Mouse (Mus musculus) liver, embryonic 13.5 days (tissue): Measurements from ENCODE around the gene Tmem123. TPM values are rescaled to one million over a fixed set of nuclear protein-coding genes. Genes with fewer than 3 reads are reported as not detected.
A peak's percentile ranks its signal among the peaks of the same experiment; 100 is the strongest.

Experiments used
- ATAC-seq: fragments of 200-750 bp; cut with Nextera tagmentation; 2 replicates; pipeline ENCODE4 v1.8.0; 2017; ENCODE audit warnings: low read depth, mild to moderate bottlenecking, moderate number of reproducible peaks, moderate library complexity
- DNase-seq: peaks from one replicate; pipeline ENCODE4 v3.0.0; 2022
- H3K27ac ChIP-seq: fragments of 300-500 bp; sonication (generic); 2 replicates; pipeline ENCODE4 v1.5.1; 2015; ENCODE audit warnings: moderate library complexity, mild to moderate bottlenecking, inconsistent platforms
- H3K27me3 ChIP-seq: fragments of 300-500 bp; sonication (generic); 2 replicates; pipeline ENCODE4 v1.6.1; 2015; ENCODE audit warnings: mild to moderate bottlenecking, inconsistent platforms
- H3K36me3 ChIP-seq: fragments of 300-500 bp; sonication (generic); 2 replicates; pipeline ENCODE4 v1.6.1; 2015; ENCODE audit warnings: mild to moderate bottlenecking, inconsistent platforms
- H3K4me1 ChIP-seq: fragments of 300-500 bp; sonication (generic); replicated peaks from 2 replicates; pipeline ENCODE4 v1.6.1; 2015; ENCODE audit warnings: inconsistent platforms
- H3K4me2 ChIP-seq: fragments of 300-500 bp; sonication (generic); 2 replicates; pipeline ENCODE4 v1.6.1; 2015; ENCODE audit warnings: inconsistent platforms, mild to moderate bottlenecking, moderate library complexity
- H3K4me3 ChIP-seq: fragments of 300-500 bp; sonication (generic); replicated peaks from 2 replicates; pipeline ENCODE4 v1.5.1; 2015; ENCODE audit warnings: mild to moderate bottlenecking, inconsistent platforms
- H3K9ac ChIP-seq: fragments of 300-500 bp; sonication (generic); 2 replicates; pipeline ENCODE4 v1.6.1; 2015; ENCODE audit warnings: mild to moderate bottlenecking, inconsistent platforms
- H3K9me3 ChIP-seq: fragments of 300-500 bp; sonication (generic); replicated peaks from 2 replicates; pipeline ENCODE4 v1.6.1; 2016; ENCODE audit warnings: inconsistent platforms
- WGBS: fragments of 180-500 bp; shearing (Covaris S2); methylation state at CpG from one replicate; pipeline ENCODE4 v1.1.7; 2015; ENCODE audit not compliant: insufficient replicate concordance; 5-methylcytosine and 5-hydroxymethylcytosine counted together
- polyA plus RNA-seq: library from polyadenylated mRNA; unstranded; fragments of >200 nt; fragmentation: Nextera tagmentation; extraction: Ambion mirVana; gene quantifications from 2 replicates; pipeline ENCODE4 v1.2.1, GENCODE M21; 2015

Gene Tmem123
- 39.1 and 53.4 TPM in 2 replicates for polyA plus RNA-seq

DNA sequence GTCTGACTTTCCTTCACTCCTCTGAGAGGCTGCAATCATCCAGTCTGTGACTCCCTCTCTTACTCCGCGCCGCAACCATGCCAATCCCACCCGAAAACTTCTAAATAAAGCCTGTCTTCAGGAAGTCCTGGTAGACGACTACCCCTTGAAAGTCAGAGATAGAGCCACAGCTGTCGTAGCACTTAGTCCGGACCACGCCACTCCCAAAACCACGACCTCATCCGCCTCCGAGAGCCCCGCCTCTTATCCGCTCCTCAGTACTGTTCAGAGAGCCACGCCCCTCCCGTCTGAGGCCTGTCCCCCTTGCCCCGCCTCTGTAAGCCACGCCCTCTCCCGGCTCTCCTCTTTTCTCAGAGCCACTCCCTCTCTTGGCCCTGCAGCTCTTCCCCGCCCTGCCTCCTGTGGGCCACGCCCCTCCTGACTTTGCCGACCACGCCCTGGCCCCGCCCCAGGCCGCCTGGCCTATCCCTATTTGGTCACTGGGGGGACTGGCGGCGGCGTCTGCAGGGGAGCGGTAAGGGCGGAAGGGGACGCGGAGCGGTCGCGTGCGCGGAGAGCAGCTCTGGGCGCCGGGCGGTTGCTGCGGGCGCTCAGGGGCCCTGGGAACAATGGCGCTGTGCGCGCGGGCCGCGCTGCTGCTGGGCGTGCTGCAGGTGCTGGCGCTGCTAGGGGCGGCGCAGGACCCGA is at the start of gene Tmem123:
TSS of gene Tmem123 (plus strand) at position 428 of the 687 bp plus-strand sequence.
- DNase-seq (peak; percentile 100), ATAC-seq (peak; percentile 94)
- Histone ChIP-seq H3K9me3 (no peaks in the 10 kb centered on the region; the same call in 1 of the 2 replicates), H3K9ac (peak within 1 kb of the TSS; percentile 96), H3K4me3 (peak within 1 kb of the TSS; percentile 90), H3K36me3 (peaks cover 10% of the 10 kb centered on the region; the same call in 1 of the 2 replicates), H3K4me1 (peaks cover 52% of the 10 kb centered on the region), H3K4me2 (peak within 1 kb of the TSS; percentile 95), H3K27me3 (no peaks in the 10 kb centered on the region), H3K27ac (peak within 1 kb of the TSS; percentile 88)
- WGBS: under 1% methylated on average over 52 of the region's 52 CpGs

DNA sequence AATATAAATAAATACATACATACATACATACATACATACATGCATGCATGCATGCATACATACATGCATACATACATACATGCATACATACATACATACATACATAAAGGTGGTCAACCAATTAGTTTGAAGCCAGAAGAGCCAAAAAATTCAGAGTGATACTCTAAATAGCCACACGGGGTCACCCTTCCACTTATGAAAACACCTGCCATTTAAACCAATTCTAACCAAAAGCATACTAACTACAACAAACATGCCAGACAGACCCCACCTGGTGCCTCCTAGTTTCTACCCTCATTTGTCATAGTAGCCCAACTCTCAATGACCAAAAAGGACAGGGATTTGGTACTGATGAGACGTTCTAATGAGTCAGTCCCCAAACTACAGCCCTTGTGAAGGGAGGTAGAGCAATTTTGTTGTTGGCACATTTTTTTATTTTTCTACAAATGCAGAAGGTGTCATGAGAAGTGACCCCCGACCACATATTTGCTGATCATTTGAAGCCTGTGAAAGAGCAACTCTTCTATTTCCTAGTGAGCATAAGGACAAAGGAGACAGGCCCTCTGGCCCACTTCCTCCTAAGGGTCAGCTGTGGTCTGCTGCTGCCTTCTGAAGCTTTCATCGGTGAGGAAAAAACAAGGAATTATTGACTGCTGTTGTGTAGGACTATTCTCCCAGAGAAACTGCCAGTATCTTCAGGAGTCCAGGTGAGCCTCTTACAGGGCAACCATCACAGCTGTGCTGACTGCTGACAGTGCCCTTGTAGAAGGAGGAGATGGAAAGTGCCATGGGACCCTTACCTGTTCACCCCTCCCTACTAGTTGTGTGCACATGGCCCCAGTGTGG is 49.6 kb upstream of the Tmem123 start:
- WGBS: 17% methylated on average over 4 of the region's 4 CpGs
- no peaks in the 10 kb centered on the region for H3K36me3 ChIP-seq
- no peak overlapping the region for H3K4me2 ChIP-seq
- no peak overlapping the region for H3K9ac ChIP-seq
- ATAC-seq: no peak
- H3K4me1 ChIP-seq: no peaks in the 10 kb centered on the region
- no peaks in the 10 kb centered on the region for H3K27me3 ChIP-seq
- peak; percentile 6 for DNase-seq
- no peak overlapping the region for H3K4me3 ChIP-seq
- no peaks in the 10 kb centered on the region for H3K9me3 ChIP-seq
- no peak overlapping the region for H3K27ac ChIP-seq

DNA sequence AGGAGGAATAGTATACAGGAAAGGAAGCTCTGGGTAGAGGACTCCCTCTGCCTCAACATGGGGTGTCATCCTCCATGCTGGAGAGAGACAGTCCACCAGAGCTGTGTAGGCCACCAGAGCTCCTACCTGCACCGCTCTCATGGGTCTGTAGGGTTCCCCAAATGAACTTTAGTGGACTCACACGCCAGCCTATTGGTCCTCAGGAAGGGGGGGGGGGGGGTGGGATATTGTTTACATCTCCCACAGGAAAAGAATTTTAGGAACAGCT is 49.0 kb upstream of the Tmem123 start:
- no peak overlapping the region for H3K9ac ChIP-seq
- no peak overlapping the region for H3K4me2 ChIP-seq
- no peaks in the 10 kb centered on the region for H3K4me1 ChIP-seq
- DNase-seq (no peak), ATAC-seq (no peak)
- no peaks in the 10 kb centered on the region for H3K36me3 ChIP-seq
- no peaks in the 10 kb centered on the region for H3K9me3 ChIP-seq
- WGBS: 100% methylated on average over 1 of the region's 2 CpGs
- no peaks in the 10 kb centered on the region for H3K27me3 ChIP-seq
- H3K27ac ChIP-seq: no peak overlapping the region
- no peak overlapping the region for H3K4me3 ChIP-seq

DNA sequence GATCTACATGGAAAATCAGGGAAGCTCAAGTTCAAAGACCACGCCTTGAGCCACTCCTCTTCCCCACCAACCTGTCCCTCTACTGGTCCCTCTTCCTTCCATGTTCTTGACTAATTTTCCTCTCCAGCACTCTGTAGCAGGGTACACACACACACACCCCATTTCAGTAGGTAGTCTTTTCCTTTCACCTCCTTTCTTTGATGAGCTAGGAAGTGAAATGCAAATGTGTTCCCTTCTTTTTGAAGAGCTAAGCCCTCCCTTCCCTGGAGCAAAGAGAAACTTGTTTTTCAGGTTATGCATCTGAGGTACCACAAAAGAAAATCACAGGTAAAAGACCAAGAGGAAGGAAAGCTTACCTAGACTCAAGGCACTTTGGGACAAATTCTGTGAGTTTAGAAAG is 42.3 kb upstream of the Tmem123 start:
- H3K4me3 ChIP-seq: no peak overlapping the region
- no peak overlapping the region for H3K4me2 ChIP-seq
- H3K36me3 ChIP-seq: no peaks in the 10 kb centered on the region
- 63% methylated on average over 1 of the region's 1 CpGs for WGBS
- no peaks in the 10 kb centered on the region for H3K9me3 ChIP-seq
- ATAC-seq: no peak
- no peaks in the 10 kb centered on the region for H3K4me1 ChIP-seq
- H3K9ac ChIP-seq: no peak overlapping the region
- no peak overlapping the region for H3K27ac ChIP-seq
- DNase-seq: no peak
- no peaks in the 10 kb centered on the region for H3K27me3 ChIP-seq

DNA sequence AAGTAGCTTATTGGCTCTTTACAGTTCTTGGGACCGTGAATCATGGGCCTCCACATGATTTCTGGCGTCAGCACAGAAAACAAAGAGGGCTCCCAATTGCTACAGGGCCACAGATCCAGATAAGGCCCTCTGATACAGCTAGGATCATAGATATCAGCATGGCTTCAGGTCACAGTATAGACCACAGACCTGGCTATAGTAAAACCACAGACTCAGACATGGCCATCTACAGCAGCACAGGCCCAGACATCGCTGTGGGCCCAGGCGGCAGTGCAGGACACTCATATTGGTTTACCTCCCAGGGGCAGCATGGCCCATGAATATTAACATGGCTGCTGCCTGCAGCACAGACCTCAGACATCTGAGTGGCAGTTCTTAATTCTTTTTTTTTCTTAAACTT is 34.8 kb upstream of the Tmem123 start:
- no peak overlapping the region for H3K4me2 ChIP-seq
- no peaks in the 10 kb centered on the region for H3K36me3 ChIP-seq
- DNase-seq: no peak
- no peak overlapping the region for H3K27ac ChIP-seq
- H3K9ac ChIP-seq: no peak overlapping the region
- no peak overlapping the region for H3K4me3 ChIP-seq
- no peaks in the 10 kb centered on the region for H3K9me3 ChIP-seq
- H3K4me1 ChIP-seq: no peaks in the 10 kb centered on the region
- no peak for ATAC-seq
- WGBS: 28% methylated on average over 4 of the region's 4 CpGs
- no peaks in the 10 kb centered on the region for H3K27me3 ChIP-seq

DNA sequence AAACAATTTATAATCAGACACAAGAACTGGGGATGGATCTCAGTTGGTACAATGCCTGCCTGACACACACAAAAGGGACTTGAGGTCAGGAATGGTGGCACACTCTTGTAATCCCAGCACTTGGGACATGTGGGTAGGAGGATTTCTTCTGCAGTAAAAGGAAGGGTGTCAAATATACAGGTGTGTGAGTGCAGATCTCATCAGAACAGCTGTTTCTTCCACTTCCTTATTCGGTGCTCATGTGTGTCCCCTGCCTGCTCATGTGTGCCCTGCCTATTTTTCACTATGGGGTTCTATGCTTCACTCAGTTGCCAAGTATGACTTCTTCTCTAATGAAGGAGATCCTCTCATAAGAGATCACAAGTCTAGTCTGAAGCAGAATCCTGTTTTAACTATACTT is 21.1 kb upstream of the Tmem123 start:
- Histone ChIP-seq H3K4me1 (no peaks in the 10 kb centered on the region), H3K36me3 (no peaks in the 10 kb centered on the region), H3K4me2 (no peak overlapping the region), H3K4me3 (no peak overlapping the region), H3K9ac (no peak overlapping the region), H3K27me3 (no peaks in the 10 kb centered on the region), H3K9me3 (no peaks in the 10 kb centered on the region), H3K27ac (no peak overlapping the region)
- WGBS: 40% methylated on average over 1 of the region's 1 CpGs
- DNase-seq: no peak
- no peak for ATAC-seq

DNA sequence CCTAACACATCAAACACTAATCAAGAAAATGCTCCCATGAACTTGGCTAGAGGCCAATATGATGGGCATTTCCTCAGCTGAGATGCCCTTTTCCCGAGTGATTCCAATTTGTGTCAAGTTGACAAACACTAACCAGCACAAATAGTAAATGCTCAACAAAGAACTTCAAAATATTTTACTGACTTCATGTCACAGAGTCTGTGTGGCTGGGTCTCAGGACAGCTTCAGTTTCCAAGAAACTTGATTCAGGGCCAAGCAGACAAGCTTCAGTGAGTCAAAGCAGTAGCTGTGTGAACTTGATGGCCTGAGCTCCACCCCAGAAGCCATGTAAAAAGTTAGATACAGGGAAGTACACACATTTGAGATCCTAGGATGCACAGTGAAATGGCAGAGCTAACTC is 19.7 kb upstream of the Tmem123 start:
- ATAC-seq: no peak
- H3K27me3 ChIP-seq: no peaks in the 10 kb centered on the region
- H3K36me3 ChIP-seq: no peaks in the 10 kb centered on the region
- no peaks in the 10 kb centered on the region for H3K9me3 ChIP-seq
- DNase-seq: no peak
- H3K27ac ChIP-seq: no peak overlapping the region
- H3K4me2 ChIP-seq: no peak overlapping the region
- H3K4me3 ChIP-seq: no peak overlapping the region
- H3K4me1 ChIP-seq: no peaks in the 10 kb centered on the region
- 49% methylated on average over 1 of the region's 1 CpGs for WGBS
- no peak overlapping the region for H3K9ac ChIP-seq

DNA sequence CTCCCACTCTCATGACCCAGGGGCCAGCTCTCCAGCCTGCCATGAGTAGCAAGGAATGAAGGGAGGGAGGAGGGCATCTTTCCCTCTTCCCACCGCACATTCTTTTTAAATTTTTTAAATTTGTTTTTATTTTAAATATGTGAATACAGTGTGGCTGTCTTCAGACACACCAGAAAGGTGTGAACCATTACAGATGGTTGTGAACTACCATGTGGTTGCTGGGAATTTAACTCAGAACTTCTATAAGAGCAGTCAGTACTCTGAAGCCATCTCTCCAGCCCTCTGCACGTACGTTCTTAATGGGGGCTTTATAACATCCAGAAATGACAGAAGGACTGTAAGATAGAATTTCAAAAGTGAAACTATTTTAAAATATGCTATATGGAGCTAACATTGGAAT is 15.0 kb upstream of the Tmem123 start:
- 86% methylated on average over 3 of the region's 3 CpGs for WGBS
- ATAC-seq: no peak
- H3K4me2 ChIP-seq: no peak overlapping the region

DNA sequence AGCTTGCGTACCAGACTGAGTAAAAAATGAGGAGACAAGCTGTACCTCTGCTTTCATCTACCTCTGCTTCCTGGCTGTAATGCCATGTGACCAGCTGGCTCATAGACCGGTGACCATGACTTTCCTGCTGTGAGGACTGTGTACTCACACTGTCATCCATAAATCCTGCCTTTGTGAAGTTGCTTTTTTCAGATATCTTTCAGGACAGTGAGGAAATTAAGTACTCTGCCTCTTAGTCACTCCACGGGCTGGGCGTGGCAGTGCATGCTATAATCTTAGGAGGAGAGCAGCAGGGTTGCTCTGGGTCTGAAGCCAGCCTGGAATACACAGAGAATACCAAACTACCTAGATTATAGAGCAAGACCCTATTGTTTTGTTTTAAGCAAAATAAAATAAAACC is 14.3 kb upstream of the Tmem123 start:
- Histone ChIP-seq H3K36me3 (no peaks in the 10 kb centered on the region), H3K27me3 (no peaks in the 10 kb centered on the region), H3K4me1 (no peaks in the 10 kb centered on the region), H3K9ac (no peak overlapping the region), H3K9me3 (no peaks in the 10 kb centered on the region), H3K4me3 (no peak overlapping the region), H3K4me2 (no peak overlapping the region), H3K27ac (no peak overlapping the region)
- no peak for ATAC-seq
- 64% methylated on average over 4 of the region's 4 CpGs for WGBS
- DNase-seq: no peak

More for the DNA sequence above, 15.0 kb upstream of the Tmem123 start:
- DNase-seq: no peak
- no peaks in the 10 kb centered on the region for H3K36me3 ChIP-seq
- H3K4me1 ChIP-seq: no peaks in the 10 kb centered on the region
- no peaks in the 10 kb centered on the region for H3K27me3 ChIP-seq
- H3K9ac ChIP-seq: no peak overlapping the region
- H3K4me3 ChIP-seq: no peak overlapping the region
- H3K9me3 ChIP-seq: no peaks in the 10 kb centered on the region
- no peak overlapping the region for H3K27ac ChIP-seq

DNA sequence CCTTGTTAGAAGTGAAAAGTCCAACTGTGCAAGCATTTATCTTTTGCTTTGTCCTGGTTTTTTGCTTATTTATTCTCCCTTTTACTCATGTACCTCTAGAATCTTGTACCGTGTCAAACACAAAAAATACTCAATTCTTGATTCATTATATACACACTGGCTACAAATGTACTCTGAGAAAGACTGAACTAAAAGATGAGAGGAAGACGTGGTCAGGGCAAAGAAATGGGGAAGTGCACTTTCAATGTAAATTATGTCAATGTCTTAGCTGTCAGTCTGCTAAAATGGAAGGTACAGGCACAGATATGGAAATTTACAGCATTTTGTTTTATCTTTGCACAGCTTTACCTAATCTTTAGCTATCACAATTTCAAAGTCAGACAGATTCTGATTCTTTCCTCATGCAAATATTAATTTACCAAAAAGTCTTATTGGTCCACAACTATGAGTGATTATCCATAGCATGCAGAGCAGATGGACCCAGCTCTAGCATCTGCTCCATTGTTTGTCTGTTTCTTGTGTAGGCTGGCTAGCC is 7.9 kb upstream of the Tmem123 start:
- Histone ChIP-seq H3K4me1 (no peaks in the 10 kb centered on the region), H3K4me3 (no peak overlapping the region), H3K27me3 (no peaks in the 10 kb centered on the region), H3K9me3 (no peaks in the 10 kb centered on the region; the same call in 1 of the 2 replicates), H3K9ac (no peak overlapping the region), H3K27ac (no peak overlapping the region), H3K36me3 (no peaks in the 10 kb centered on the region), H3K4me2 (no peak overlapping the region)
- no peak for DNase-seq
- ATAC-seq: no peak
- 31% methylated on average over 2 of the region's 2 CpGs for WGBS

DNA sequence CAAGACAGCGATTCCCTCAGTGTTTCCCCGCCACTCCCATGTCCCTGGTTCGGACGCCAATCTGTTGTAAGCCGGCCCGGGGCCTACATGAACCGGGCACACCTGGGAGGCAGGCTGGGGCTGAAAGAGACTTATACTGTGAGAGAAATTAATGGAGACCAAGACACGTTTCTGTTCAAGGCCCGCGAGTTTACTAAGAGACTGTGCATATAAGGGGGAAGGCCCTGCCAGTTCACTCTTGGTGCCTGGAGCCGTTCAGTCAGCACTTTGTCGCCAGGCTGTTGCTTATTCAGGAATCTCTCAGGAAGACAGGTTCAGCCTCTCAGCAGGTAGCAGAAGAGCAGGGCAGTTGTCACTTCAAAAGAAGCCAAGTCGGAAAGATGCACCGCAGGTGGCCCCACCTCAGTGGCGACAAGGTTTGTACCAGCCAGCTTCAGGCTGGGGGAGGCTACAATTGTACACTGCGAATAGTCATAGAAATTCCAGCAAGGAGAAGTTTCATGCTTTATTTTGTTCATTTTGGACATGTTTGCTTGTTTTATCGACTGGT is 1.9 kb upstream of the Tmem123 start:
- Histone ChIP-seq H3K4me2 (no peak overlapping the region), H3K9me3 (no peaks in the 10 kb centered on the region; the same call in 1 of the 2 replicates), H3K9ac (no peak overlapping the region), H3K27me3 (no peaks in the 10 kb centered on the region), H3K4me1 (peaks cover 40% of the 10 kb centered on the region), H3K4me3 (no peak overlapping the region), H3K36me3 (no peaks in the 10 kb centered on the region), H3K27ac (no peak overlapping the region)
- WGBS: 70% methylated on average over 17 of the region's 17 CpGs
- ATAC-seq (no peak), DNase-seq (no peak)
